Mouse (Mus musculus) inflammation-experienced regulatory T-cells, adult 6 months (primary cell): ENCODE measurements around the gene Gpt2. TPM values are rescaled to one million over a fixed set of nuclear protein-coding genes. Genes with fewer than 3 reads are reported as not detected.

ENCODE experiments used
- polyA plus RNA-seq, 3 experiments: library from polyadenylated mRNA; unstranded; fragments of 100-300 nt; shearing (Covaris generic); gene quantifications; one replicate each; pipeline ENCODE4 v1.2.1; 2017

The Gpt2 gene
- polyA plus RNA-seq, 3 experiments from 2014 or later: 0.21 to 0.43 (median 0.25) TPM

Other genes starting within 250 kb of the Gpt2 start
- 100 to 1,000 TPM in 1 of 3 experiments, 10 to 100 TPM in 2; 36.0 to 103 (median 39.3) TPM for gene Orc6, start 192.9 kb upstream of the Gpt2 start, polyA plus RNA-seq
- gene Vps35, start 192.8 kb upstream of the Gpt2 start, polyA plus RNA-seq: 100 to 1,000 TPM in 2 of 3 experiments, 10 to 100 TPM in 1; 96.6 to 143 (median 113) TPM
- not detected for gene Mylk3, start 106.2 kb upstream of the Gpt2 start, polyA plus RNA-seq
- 10 to 100 TPM; 76.4 to 84.3 (median 77.7) TPM for gene 4921524J17Rik, start 59.7 kb upstream of the Gpt2 start, polyA plus RNA-seq
- gene Dnaja2, start 62.8 kb downstream of the Gpt2 start, polyA plus RNA-seq: 100 to 1,000 TPM; 155 to 203 (median 157) TPM
- gene Neto2, start 208.3 kb downstream of the Gpt2 start, polyA plus RNA-seq: under 1 TPM; 0.13 to 0.34 (median 0.25) TPM